Mouse (Mus musculus) spleen, adult 2 months (tissue): Measurements from ENCODE around the gene Polr2c. TPM values are rescaled to one million over a fixed set of nuclear protein-coding genes. Genes with fewer than 3 reads are reported as not detected.
A peak's percentile ranks its signal among the peaks of the same experiment; 100 is the strongest.
"Not testable (repeated sequence)": the region's sequence is repeated elsewhere in the genome, so short reads cannot be mapped to it uniquely, and the experiment has no call there.

Source experiments
- DNase-seq, 2 experiments: peaks; one replicate each; pipeline versions ENCODE4 v3.0.0 to v3.0.0-alpha.2; 2012 to 2021; ENCODE audit warnings: low spot score in 2 of 2, low read depth in 1 of 2
- H3K27ac ChIP-seq: fragments of 200-500 bp; 2 replicates; pipeline ENCODE4 v1.5.1; 2012; ENCODE audit warnings: low read length, inconsistent platforms; ENCODE audit not compliant: insufficient read depth
- H3K27me3 ChIP-seq: fragments of 200-500 bp; 2 replicates; pipeline ENCODE4 v1.6.1; 2012; ENCODE audit warnings: mild to moderate bottlenecking, moderate library complexity, low read length, inconsistent platforms; ENCODE audit not compliant: control insufficient read depth, insufficient read depth
- H3K36me3 ChIP-seq: fragments of 200-500 bp; 2 replicates; pipeline ENCODE4 v1.6.1; 2012; ENCODE audit warnings: mild to moderate bottlenecking, low read length, inconsistent platforms; ENCODE audit not compliant: control insufficient read depth, insufficient read depth
- H3K4me1 ChIP-seq: fragments of 200-500 bp; 2 replicates; pipeline ENCODE4 v1.6.1; 2011; ENCODE audit warnings: inconsistent platforms; ENCODE audit not compliant: control insufficient read depth, insufficient read depth, insufficient read length
- H3K4me3 ChIP-seq: fragments of 200-500 bp; 2 replicates; pipeline ENCODE4 v1.5.1; 2011; ENCODE audit warnings: mild to moderate bottlenecking, inconsistent platforms; ENCODE audit not compliant: insufficient read depth, insufficient read length; ENCODE audit errors: extremely low read depth
- CTCF ChIP-seq: fragments of 200-500 bp; IDR thresholded peaks from 2 replicates; pipeline ENCODE4 v1.5.1; 2011; ENCODE audit warnings: mild to moderate bottlenecking, inconsistent platforms; ENCODE audit not compliant: insufficient read depth, insufficient read length, insufficient replicate concordance; ENCODE audit errors: extremely low read depth
- POLR2A ChIP-seq: fragments of 200-500 bp; IDR thresholded peaks from 2 replicates; pipeline ENCODE4 v1.6.1; 2011; ENCODE audit warnings: low read depth, low read length, inconsistent platforms
- WGBS: fragments of 180-500 bp; shearing (Covaris S2); methylation state at CpG from one replicate; pipeline ENCODE4 v1.1.7; 2018; 5-methylcytosine and 5-hydroxymethylcytosine counted together
- polyA plus RNA-seq: library from polyadenylated mRNA; depleted of rRNA; stranded (reverse); fragments of >200 nt; gene quantifications from 2 replicates; pipeline ENCODE4 v1.2.3, GENCODE M21; 2012

The Polr2c gene
- polyA plus RNA-seq, 1 experiment: 56.4 TPM

- no peak for TF ChIP-seq POLR2A
- H3K4me3 ChIP-seq: peak overlapping the region; percentile 88
- peaks cover 4% of the 10 kb centered on the region; the same call in 1 of the 2 replicates for H3K4me1 ChIP-seq
- WGBS: under 1% methylated on average over 24 of the region's 24 CpGs
- H3K36me3 ChIP-seq: peaks cover 1% of the 10 kb centered on the region; the same call in 1 of the 2 replicates
- no peaks in the 10 kb centered on the region for H3K27me3 ChIP-seq
- DNase-seq: peak; percentile 40 to 41
- H3K27ac ChIP-seq: peak overlapping the region; percentile 91
These were observed 18.6 kb upstream of the Polr2c start for GRCm38 (mm10) chr8:94838600-94838999.

GRCm38 (mm10) chr8:94841183-94841582 lies 16.1 kb upstream of the Polr2c start:
- Histone ChIP-seq H3K27me3 (no peaks in the 10 kb centered on the region), H3K4me3 (no peak overlapping the region), H3K4me1 (peaks cover 4% of the 10 kb centered on the region; the same call in 1 of the 2 replicates), H3K27ac (no peak overlapping the region), H3K36me3 (peaks cover 12% of the 10 kb centered on the region)
- no peak for DNase-seq
- no peak for TF ChIP-seq POLR2A
- TF ChIP-seq CTCF: no peak
- WGBS: 79% methylated on average over 2 of the region's 2 CpGs

GRCm38 (mm10) chr8:94850049-94850448 lies 7.2 kb upstream of the Polr2c start:
- WGBS: 91% methylated on average over 5 of the region's 5 CpGs
- H3K27me3 ChIP-seq: no peaks in the 10 kb centered on the region
- TF ChIP-seq CTCF: no peak
- no peak for TF ChIP-seq POLR2A
- no peak overlapping the region for H3K27ac ChIP-seq
- no peak overlapping the region for H3K4me3 ChIP-seq
- DNase-seq: no peak
- peaks cover 17% of the 10 kb centered on the region for H3K36me3 ChIP-seq
- no peaks in the 10 kb centered on the region for H3K4me1 ChIP-seq

DNA sequence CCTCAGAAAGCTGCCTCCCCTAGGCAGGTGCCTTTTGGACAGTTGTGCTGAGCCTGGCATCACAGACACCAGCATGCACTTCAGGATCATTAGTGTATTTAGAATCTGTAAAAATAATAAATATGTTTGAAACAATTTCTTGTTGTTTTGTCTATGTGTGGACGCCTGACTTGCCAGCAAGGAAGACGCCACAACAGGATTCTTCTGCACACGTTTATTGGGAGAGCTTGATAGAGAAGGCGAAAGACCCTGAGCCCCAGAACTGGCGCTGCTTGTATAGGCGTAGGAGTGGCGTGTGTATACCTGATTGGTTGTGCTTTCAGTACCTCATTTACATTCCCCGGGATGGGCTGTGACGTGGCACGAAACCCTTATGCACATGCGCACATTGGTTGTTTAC lies 2.5 kb upstream of the Polr2c start:
- WGBS: 93% methylated on average over 11 of the region's 11 CpGs
- peaks cover 14% of the 10 kb centered on the region for H3K36me3 ChIP-seq

GRCm38 (mm10) chr8:94857011-94857345 lies 272 bp upstream of the Polr2c start:
- H3K4me1 ChIP-seq: peaks cover 5% of the 10 kb centered on the region; the same call in 1 of the 2 replicates
- H3K27ac ChIP-seq: no peak overlapping the region
- H3K27me3 ChIP-seq: no peaks in the 10 kb centered on the region
- 33% methylated on average over 5 of the region's 5 CpGs for WGBS
- no peak for TF ChIP-seq POLR2A
- TF ChIP-seq CTCF: no peak
- H3K36me3 ChIP-seq: peaks cover 5% of the 10 kb centered on the region
- no peak for DNase-seq
- H3K4me3 ChIP-seq: no peak overlapping the region

More for the DNA sequence above, 2.5 kb upstream of the Polr2c start:
- H3K27me3 ChIP-seq, H3K4me1 ChIP-seq, DNase-seq, H3K27ac ChIP-seq, H3K4me3 ChIP-seq: not testable (repeated sequence)

DNA sequence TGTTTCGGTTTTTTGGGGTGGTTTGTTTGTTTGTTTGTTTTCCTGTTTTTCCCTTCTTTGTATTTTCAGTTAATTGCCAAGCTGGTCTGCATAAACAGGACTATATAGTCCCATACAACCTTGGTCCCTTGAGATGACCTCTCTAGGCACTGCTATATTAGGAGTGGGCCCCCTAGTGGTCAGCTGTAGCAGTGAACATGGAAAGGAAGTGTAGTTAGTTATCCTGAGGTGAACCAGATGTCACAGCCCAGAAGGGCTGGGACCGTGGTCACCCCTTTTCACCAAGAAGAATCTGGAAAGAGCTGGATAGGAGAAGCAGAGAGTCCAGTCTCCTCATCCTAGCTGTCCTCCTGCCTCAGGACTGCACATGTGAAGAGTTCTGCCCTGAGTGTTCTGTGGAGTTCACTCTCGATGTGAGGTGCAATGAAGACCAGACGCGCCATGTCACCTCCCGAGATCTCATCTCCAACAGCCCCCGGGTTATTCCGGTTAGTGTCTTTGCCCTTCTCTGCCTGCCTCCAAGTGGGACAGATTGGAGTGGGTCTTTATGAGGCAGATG lies 4.2 kb downstream of the Polr2c start:
- peaks cover 16% of the 10 kb centered on the region for H3K36me3 ChIP-seq
- no peaks in the 10 kb centered on the region for H3K27me3 ChIP-seq
- DNase-seq: peak in 1 of 2 experiments; percentile 74
- TF ChIP-seq CTCF: peak; percentile 40; the same call in 1 of the 2 replicates
- no peak for TF ChIP-seq POLR2A
- no peak overlapping the region for H3K27ac ChIP-seq
- 74% methylated on average over 8 of the region's 8 CpGs for WGBS
- H3K4me3 ChIP-seq: no peak overlapping the region
- peaks cover 5% of the 10 kb centered on the region; the same call in 1 of the 2 replicates for H3K4me1 ChIP-seq

- no peaks in the 10 kb centered on the region for H3K27me3 ChIP-seq
- H3K4me1 ChIP-seq: peaks cover 5% of the 10 kb centered on the region; the same call in 1 of the 2 replicates
- no peak overlapping the region for H3K27ac ChIP-seq
- no peak for DNase-seq
- TF ChIP-seq CTCF (no peak), POLR2A (no peak)
- no peak overlapping the region for H3K4me3 ChIP-seq
- peaks cover 16% of the 10 kb centered on the region for H3K36me3 ChIP-seq
- 92% methylated on average over 12 of the region's 12 CpGs for WGBS
These were observed 5.4 kb downstream of the Polr2c start for GRCm38 (mm10) chr8:94862487-94863220.
